Mouse (Mus musculus) liver, embryonic 11.5 days (tissue): ENCODE measurements around the gene Ccp110. TPM values are rescaled to one million over a fixed set of nuclear protein-coding genes. Genes with fewer than 3 reads are reported as not detected.

Experiments used
- ATAC-seq: fragments of 200-750 bp; cut with Nextera tagmentation; replicated peaks from 2 replicates; pipeline ENCODE4 v1.8.0; 2017; ENCODE audit warnings: moderate number of reproducible peaks, mild to moderate bottlenecking, moderate TSS enrichment, moderate library complexity; ENCODE audit not compliant: low FRiP score
- DNase-seq: peaks from one replicate; pipeline ENCODE4 v3.0.0-alpha.2; 2017; ENCODE audit warnings: low spot score
- H3K27ac ChIP-seq: fragments of 300-500 bp; sonication (generic); 2 replicates; pipeline ENCODE4 v1.5.1; 2014; ENCODE audit warnings: mild to moderate bottlenecking, low read depth, low read length, control low read depth
- H3K27me3 ChIP-seq: fragments of 300-500 bp; sonication (generic); replicated peaks from 2 replicates; pipeline ENCODE4 v1.6.1; 2014; ENCODE audit warnings: low read length, mixed read lengths; ENCODE audit not compliant: control insufficient read depth, insufficient read depth
- H3K36me3 ChIP-seq: fragments of 300-500 bp; sonication (generic); 2 replicates; pipeline ENCODE4 v1.6.1; 2014; ENCODE audit warnings: mild to moderate bottlenecking, low read length, moderate library complexity, mixed read lengths; ENCODE audit not compliant: control insufficient read depth, insufficient read depth
- H3K4me1 ChIP-seq: fragments of 300-500 bp; sonication (generic); replicated peaks from 2 replicates; pipeline ENCODE4 v1.6.1; 2014; ENCODE audit warnings: low read length, mixed read lengths; ENCODE audit not compliant: control insufficient read depth, insufficient read depth
- H3K4me2 ChIP-seq: fragments of 300-500 bp; sonication (generic); 2 replicates; pipeline ENCODE4 v1.6.1; 2014; ENCODE audit warnings: mild to moderate bottlenecking, control low read depth, moderate library complexity
- H3K4me3 ChIP-seq: fragments of 300-500 bp; sonication (generic); 2 replicates; pipeline ENCODE4 v1.5.1; 2014; ENCODE audit warnings: low read depth, low read length, control low read depth
- H3K9ac ChIP-seq: fragments of 300-500 bp; sonication (generic); 2 replicates; pipeline ENCODE4 v1.6.1; 2014; ENCODE audit warnings: low read depth, low read length, control low read depth
- H3K9me3 ChIP-seq: fragments of 300-500 bp; sonication (generic); 2 replicates; pipeline ENCODE4 v1.6.1; 2016; ENCODE audit warnings: low read length, inconsistent platforms, mixed read lengths; ENCODE audit not compliant: control insufficient read depth
- WGBS: fragments of 180-500 bp; shearing (Covaris S2); extraction: QIAGEN DNeasy Blood & Tissue Kit; methylation state at CpG from one replicate; pipeline ENCODE4 v1.1.7; 2014; 5-methylcytosine and 5-hydroxymethylcytosine counted together
- polyA plus RNA-seq: library from polyadenylated mRNA; unstranded; fragments of >200 nt; fragmentation: Nextera tagmentation; extraction: Ambion mirVana; gene quantifications from 2 replicates; pipeline ENCODE4 v1.2.1, GENCODE M21; 2014

The Ccp110 gene
- polyA plus RNA-seq, 1 experiment from 2014 or later: 7.9 TPM

GRCm38 (mm10) chr7:118783305-118784001 is 71.1 kb downstream of the Ccp110 start:
- ATAC-seq (no peak), DNase-seq (no peak)
- H3K4me3 ChIP-seq: no peak overlapping the region
- H3K36me3 ChIP-seq: peaks cover 2% of the 10 kb centered on the region; the same call in 1 of the 2 replicates
- H3K4me1 ChIP-seq: no peaks in the 10 kb centered on the region
- H3K4me2 ChIP-seq: no peak overlapping the region
- no peaks in the 10 kb centered on the region for H3K27me3 ChIP-seq
- WGBS: 88% methylated on average over 11 of the region's 11 CpGs
- H3K9me3 ChIP-seq: no peaks in the 10 kb centered on the region
- no peak overlapping the region for H3K27ac ChIP-seq
- no peak overlapping the region for H3K9ac ChIP-seq

- Histone ChIP-seq H3K4me1 (no peaks in the 10 kb centered on the region), H3K36me3 (no peaks in the 10 kb centered on the region), H3K27me3 (no peaks in the 10 kb centered on the region), H3K4me3 (no peak overlapping the region), H3K9ac (no peak overlapping the region), H3K27ac (no peak overlapping the region), H3K4me2 (no peak overlapping the region), H3K9me3 (no peaks in the 10 kb centered on the region)
- 83% methylated on average over 6 of the region's 6 CpGs for WGBS
- ATAC-seq (no peak), DNase-seq (no peak)
These were observed 73.7 kb downstream of the Ccp110 start for GRCm38 (mm10) chr7:118786091-118786490.

Other genes with a start within 250 kb of the Ccp110 start
- 1.0 and 1.1 TPM in 2 replicates for gene Itpripl2, start 220.6 kb upstream of the Ccp110 start, polyA plus RNA-seq
- 104 and 114 TPM in 2 replicates for gene Coq7, start 179.2 kb upstream of the Ccp110 start, polyA plus RNA-seq
- 0.89 and 1.3 TPM in 2 replicates for gene Tmc7, start 127.8 kb upstream of the Ccp110 start, polyA plus RNA-seq
- gene Tmc5, start 115.3 kb upstream of the Ccp110 start, polyA plus RNA-seq: not detected in 2 replicates
- 64.2 and 71.0 TPM in 2 replicates for gene Gde1, start 6.8 kb upstream of the Ccp110 start, polyA plus RNA-seq
- 56.6 and 64.3 TPM in 2 replicates for gene Vps35l, start 27.7 kb downstream of the Ccp110 start, polyA plus RNA-seq
- gene Iqck, start 143.2 kb downstream of the Ccp110 start, polyA plus RNA-seq: 1.2 and 1.6 TPM in 2 replicates
- 95.9 and 112 TPM in 2 replicates for gene Knop1, start 143.7 kb downstream of the Ccp110 start, polyA plus RNA-seq